Comparison of ENCODE assay signal across 17 mouse cellular contexts in genomic region chr14:36316418-36317111, GRCm38 (mm10).
DNase-seq lines count a peak whose midpoint lies in the region; ATAC-seq and TF ChIP-seq lines count a peak whose summit lies in the region.
"Had no signal": no experiment of that assay in that cellular context is flagged by ENCODE, and none has a peak within 500 bp of the region (broad histone marks: within the 10 kb centered on the region; RNA-seq: fewer than 3 reads in every experiment).

No protein-coding gene starts in this region.

- DNase-seq in liver (no peak), MEL (ENCODE audit: low read depth, low spot score) (peak; percentile 78)
- DNase-seq in splenic B cell, adult 2 months (ENCODE audit: low read depth, low spot score), result peak; percentile 2
- DNase-seq in left cerebral cortex, adult 9 months (ENCODE audit: low spot score in 2 of 2), result no peak
- DNase-seq: cerebellum, adult 11-12 months; heart, adult 11 months; heart, postnatal 10 days; kidney, adult 11 months; kidney, postnatal 4 days; lung, embryonic 14.5 days; thymus, postnatal 36 days had no signal

- no peak for TF ChIP-seq RAD21 in MEL (IDR thresholded peaks at IDR 0.05; ENCODE audit: low read depth, low read length)

- ATAC-seq in liver, embryonic 12.5 days, result 0 out of 2 replicates have a peak, but pooled peaks have one; percentile 40
- ATAC-seq in liver, embryonic 16.5 days (ENCODE audit: low read depth), result peak; percentile 63
- no peak for ATAC-seq in heart, embryonic 12.5 days (ENCODE audit: insufficient number of reproducible peaks, low FRiP score)
- ATAC-seq: forebrain, embryonic 14.5 days had no signal

- H3K9me3 ChIP-seq in liver, embryonic 12.5 days (replicated peaks), result no peaks in the 10 kb centered on the region
- H3K9me3 ChIP-seq in MEL (replicated peaks; ENCODE audit: insufficient read depth, low read length), result no peaks in the 10 kb centered on the region; the same call in 1 of the 2 replicates
- H3K9me3 ChIP-seq in liver, embryonic 16.5 days (replicated peaks; ENCODE audit: control insufficient read depth, low read length), result no peaks in the 10 kb centered on the region; the same call in 1 of the 2 replicates
- no peaks in the 10 kb centered on the region for H3K9me3 ChIP-seq in heart, embryonic 12.5 days (replicated peaks)
- H3K9me3 ChIP-seq: hindbrain, embryonic 15.5 days; midbrain, embryonic 10.5 days had no signal

- TF ChIP-seq POLR2A in MEL (IDR thresholded peaks at IDR 0.05; ENCODE audit: control insufficient read depth in 1 of 2, insufficient read depth in 1 of 2, low read depth in 1 of 2, low read length in 2 of 2, poor library complexity in 1 of 2), result no peak

- no peaks in the 10 kb centered on the region for H3K79me2 ChIP-seq in MEL (ENCODE audit: control insufficient read depth, insufficient read depth, low read length, poor library complexity)

- H3K4me1 ChIP-seq in liver, embryonic 12.5 days, result no peaks in the 10 kb centered on the region
- peaks cover 13 to 22% of the 10 kb centered on the region in 2 experiments for H3K4me1 ChIP-seq in MEL (ENCODE audit: control insufficient read depth in 1 of 2, insufficient read depth in 2 of 2, low read length in 2 of 2)
- no peaks in the 10 kb centered on the region for H3K4me1 ChIP-seq in liver, embryonic 16.5 days (ENCODE audit: control insufficient read depth, low read depth, low read length)
- H3K4me1 ChIP-seq in heart, embryonic 12.5 days (replicated peaks), result no peaks in the 10 kb centered on the region
- H3K4me1 ChIP-seq: hindbrain, embryonic 15.5 days; midbrain, embryonic 10.5 days had no signal

- H3K27ac ChIP-seq in liver, embryonic 12.5 days, result no peak overlapping the region
- peak overlapping the region; percentile 98 for H3K27ac ChIP-seq in MEL (ENCODE audit: control insufficient read depth, low read depth, low read length)
- H3K27ac ChIP-seq in liver, embryonic 16.5 days (ENCODE audit: low read length), result no peak overlapping the region
- no peak overlapping the region for H3K27ac ChIP-seq in heart, embryonic 12.5 days (ENCODE audit: poor library complexity, severe bottlenecking)
- H3K27ac ChIP-seq: hindbrain, embryonic 15.5 days; midbrain, embryonic 10.5 days had no signal

- no peak for TF ChIP-seq CTCF in MEL (IDR thresholded peaks at IDR 0.05 in 2 of 3, conservative IDR thresholded peaks at IDR 0.05 in 1 of 3; ENCODE audit: control insufficient read depth in 1 of 3, insufficient read depth in 1 of 3, low read depth in 2 of 3, low read length in 3 of 3, poor library complexity in 1 of 3, severe bottlenecking in 1 of 3)

- no peaks in the 10 kb centered on the region for H3K36me3 ChIP-seq in liver, embryonic 12.5 days
- H3K36me3 ChIP-seq in MEL (ENCODE audit: control insufficient read depth in 1 of 2, insufficient read depth in 2 of 2, low read length in 2 of 2), result peaks cover 0 to 35% of the 10 kb centered on the region in 2 experiments; a peak in 2 of 4 replicates
- H3K36me3 ChIP-seq in liver, embryonic 16.5 days (ENCODE audit: control insufficient read depth, insufficient read depth), result no peaks in the 10 kb centered on the region
- H3K36me3 ChIP-seq in splenic B cell, adult 2 months (ENCODE audit: control insufficient read depth, insufficient read depth, low read length, poor library complexity, severe bottlenecking), result no peaks in the 10 kb centered on the region
- no peaks in the 10 kb centered on the region for H3K36me3 ChIP-seq in heart, embryonic 12.5 days
- H3K36me3 ChIP-seq: hindbrain, embryonic 15.5 days; midbrain, embryonic 10.5 days had no signal

- no peak overlapping the region for H3K9ac ChIP-seq in liver, embryonic 12.5 days
- H3K9ac ChIP-seq in MEL (ENCODE audit: control insufficient read depth, low read depth, low read length, poor library complexity, severe bottlenecking), result peak overlapping the region; percentile 49
- no peak overlapping the region for H3K9ac ChIP-seq in liver, embryonic 16.5 days (ENCODE audit: low read depth, low read length)
- H3K9ac ChIP-seq in heart, embryonic 12.5 days, result no peak overlapping the region
- H3K9ac ChIP-seq: hindbrain, embryonic 15.5 days; lung, embryonic 14.5 days had no signal

- H3K4me2 ChIP-seq in liver, embryonic 12.5 days, result no peak overlapping the region
- no peak overlapping the region for H3K4me2 ChIP-seq in liver, embryonic 16.5 days (ENCODE audit: low read depth, low read length)
- no peak overlapping the region for H3K4me2 ChIP-seq in heart, embryonic 12.5 days
- H3K4me2 ChIP-seq: hindbrain, embryonic 15.5 days; lung, embryonic 14.5 days had no signal

- TF ChIP-seq EP300 in MEL (IDR thresholded peaks at IDR 0.05; ENCODE audit: low read depth in 1 of 2, low read length in 2 of 2), result peak; percentile 94 to 95

- H3K27me3 ChIP-seq in liver, embryonic 12.5 days (replicated peaks), result no peaks in the 10 kb centered on the region
- no peaks in the 10 kb centered on the region for H3K27me3 ChIP-seq in MEL (ENCODE audit: control insufficient read depth in 1 of 2, insufficient read depth in 2 of 2, low read length in 2 of 2)
- H3K27me3 ChIP-seq in liver, embryonic 16.5 days (ENCODE audit: control insufficient read depth, insufficient read depth, low read depth, low read length), result no peaks in the 10 kb centered on the region
- H3K27me3 ChIP-seq in splenic B cell, adult 2 months (ENCODE audit: control insufficient read depth, insufficient read depth, low read length, poor library complexity, severe bottlenecking), result no peaks in the 10 kb centered on the region
- H3K27me3 ChIP-seq in heart, embryonic 12.5 days (replicated peaks), result no peaks in the 10 kb centered on the region
- H3K27me3 ChIP-seq: hindbrain, embryonic 15.5 days had no signal

- no peak overlapping the region for H3K4me3 ChIP-seq in liver, embryonic 12.5 days
- H3K4me3 ChIP-seq in MEL (ENCODE audit: control insufficient read depth in 1 of 2, insufficient read depth in 1 of 2, low read depth in 2 of 2, low read length in 2 of 2), result peak overlapping the region in 1 of 2 experiments; percentile 43; a peak in 2 of 4 replicates
- no peak overlapping the region for H3K4me3 ChIP-seq in liver, embryonic 16.5 days (ENCODE audit: low read depth, low read length)
- no peak overlapping the region for H3K4me3 ChIP-seq in heart, embryonic 12.5 days
- H3K4me3 ChIP-seq: hindbrain, embryonic 15.5 days; midbrain, embryonic 10.5 days had no signal

- WGBS in liver, embryonic 12.5 days (ENCODE audit: insufficient replicate concordance), result 44% methylated on average over 4 of the region's 4 CpGs
- WGBS in liver, embryonic 16.5 days (ENCODE audit: insufficient replicate concordance), result 32% methylated on average over 4 of the region's 4 CpGs
- 76% methylated on average over 4 of the region's 4 CpGs for WGBS in heart, embryonic 12.5 days

TF ChIP-seq in MEL, 35 proteins besides CTCF, POLR2A, EP300 and RAD21:
- TF ChIP-seq SIN3A (IDR thresholded peaks at IDR 0.05; ENCODE audit: low read length) (peak; percentile 86), CHD2 (IDR thresholded peaks at IDR 0.05; ENCODE audit: low read length) (peak; percentile 34), MYB (IDR thresholded peaks at IDR 0.05; ENCODE audit: low read depth, low read length) (peak; percentile 81), MYC (IDR thresholded peaks at IDR 0.05; ENCODE audit: low read depth, low read length) (0 out of 2 replicates have a peak, but pooled peaks have one; percentile 39), TBP (IDR thresholded peaks at IDR 0.05; ENCODE audit: low read depth, low read length) (peak; percentile 48; the same call in 1 of the 2 replicates), MEF2A (IDR thresholded peaks at IDR 0.05; ENCODE audit: extremely low read depth, insufficient replicate concordance, low read depth, low read length, poor library complexity, severe bottlenecking) (peak; percentile 42; the same call in 1 of the 2 replicates), USF1 (IDR thresholded peaks at IDR 0.05; ENCODE audit: low read depth, low read length) (peak; percentile 70; the same call in 1 of the 2 replicates), TCF12 (IDR thresholded peaks at IDR 0.05; ENCODE audit: low read depth, low read length) (peak; percentile 76), NELFE (IDR thresholded peaks at IDR 0.05; ENCODE audit: low read depth, low read length) (no peak), POLR2AphosphoS5 (IDR thresholded peaks at IDR 0.05; ENCODE audit: borderline replicate concordance, low read depth, low read length) (no peak), RCOR1 (IDR thresholded peaks at IDR 0.05; ENCODE audit: low read depth, low read length) (peak; percentile 70), GATA1 (IDR thresholded peaks at IDR 0.05; ENCODE audit: low read depth, low read length) (no peak), ZMIZ1 (IDR thresholded peaks at IDR 0.05; ENCODE audit: low read depth, low read length) (0 out of 2 replicates have a peak, but pooled peaks have one; percentile 42), MAX (IDR thresholded peaks at IDR 0.05; ENCODE audit: low read length) (no peak), ELF1 (IDR thresholded peaks at IDR 0.05; ENCODE audit: low read depth, low read length) (peak; percentile 60; the same call in 1 of the 2 replicates), MAZ (IDR thresholded peaks at IDR 0.05; ENCODE audit: low read depth, low read length) (no peak), ETS1 (IDR thresholded peaks at IDR 0.05; ENCODE audit: low read depth, low read length) (peak; percentile 98), JUND (IDR thresholded peaks at IDR 0.05; ENCODE audit: low read depth, low read length) (no peak)

Comparison
In these comparisons a context has a peak if more than half of its experiments do, and no peak if none do; other contexts are left out.
1. DNase-seq: peak in MEL (single experiment) and splenic B cell, adult 2 months (single experiment); none in liver (single experiment) and left cerebral cortex, adult 9 months (0 of 2).